Mouse (Mus musculus) bone marrow, adult 2 months (tissue): Measurements from ENCODE around the gene Lima1.

Experiments used
- CTCF ChIP-seq: fragments of 200-500 bp; IDR thresholded peaks from 2 replicates; pipeline ENCODE4 v1.5.1; 2011; ENCODE audit warnings: low read length, control low read depth; ENCODE audit not compliant: control insufficient read depth, insufficient read depth
- POLR2A ChIP-seq: fragments of 200-500 bp; IDR thresholded peaks from 2 replicates; pipeline ENCODE4 v1.6.1; 2011; ENCODE audit warnings: low read depth, mild to moderate bottlenecking, control low read depth, low read length, borderline replicate concordance; ENCODE audit not compliant: control insufficient read depth

DNA sequence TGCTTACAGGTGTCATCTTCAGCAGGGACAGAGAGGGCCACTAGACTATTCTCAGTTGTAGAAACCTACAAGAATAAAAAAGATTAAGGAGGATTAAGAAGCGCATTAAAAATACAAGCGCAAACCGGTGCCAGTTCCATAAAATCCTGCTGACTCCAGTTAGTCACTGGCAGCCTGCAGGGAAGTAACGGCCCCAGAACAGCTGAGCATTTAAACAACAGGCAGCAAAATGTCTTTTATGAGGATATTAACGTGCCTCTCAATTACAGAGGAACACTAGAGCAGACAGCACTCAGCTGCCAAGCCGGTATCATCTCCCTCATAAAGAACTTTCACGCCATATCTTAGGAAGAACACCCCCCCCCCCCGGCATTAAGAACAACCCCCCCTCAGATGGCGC lies 78.5 kb downstream of the Lima1 start:
- TF ChIP-seq CTCF (no peak), POLR2A (no peak)
